Mouse (Mus musculus) limb, embryonic 15.5 days (tissue): ENCODE results near the gene Gja3. TPM values are rescaled to one million over a fixed set of nuclear protein-coding genes. Genes with fewer than 3 reads are reported as not detected.
"Not testable (repeated sequence)": the region's sequence is repeated elsewhere in the genome, so short reads cannot be mapped to it uniquely, and the experiment has no call there.

Experiments used
- ATAC-seq: fragments of 200-750 bp; cut with Nextera tagmentation; 2 replicates; pipeline ENCODE4 v1.8.0; 2017; ENCODE audit warnings: low read depth, moderate TSS enrichment; ENCODE audit not compliant: insufficient number of reproducible peaks, low FRiP score, low TSS enrichment
- H3K27ac ChIP-seq: fragments of 300-500 bp; sonication (generic); 2 replicates; pipeline ENCODE4 v1.5.1; 2015; ENCODE audit warnings: moderate library complexity, mild to moderate bottlenecking, inconsistent platforms
- H3K27me3 ChIP-seq: fragments of 300-500 bp; sonication (generic); 2 replicates; pipeline ENCODE4 v1.6.1; 2015; ENCODE audit warnings: inconsistent platforms
- H3K36me3 ChIP-seq: fragments of 300-500 bp; sonication (generic); 2 replicates; pipeline ENCODE4 v1.6.1; 2015; ENCODE audit warnings: inconsistent platforms
- H3K4me1 ChIP-seq: fragments of 300-500 bp; sonication (generic); 2 replicates; pipeline ENCODE4 v1.6.1; 2015; ENCODE audit warnings: inconsistent platforms
- H3K4me2 ChIP-seq: fragments of 300-500 bp; sonication (generic); 2 replicates; pipeline ENCODE4 v1.6.1; 2015; ENCODE audit warnings: mild to moderate bottlenecking, inconsistent platforms
- H3K4me3 ChIP-seq: fragments of 300-500 bp; sonication (generic); 2 replicates; pipeline ENCODE4 v1.5.1; 2015; ENCODE audit warnings: mild to moderate bottlenecking, inconsistent platforms
- H3K9ac ChIP-seq: fragments of 300-500 bp; sonication (generic); 2 replicates; pipeline ENCODE4 v1.6.1; 2015; ENCODE audit warnings: inconsistent platforms
- H3K9me3 ChIP-seq: fragments of 300-500 bp; sonication (generic); 2 replicates; pipeline ENCODE4 v1.6.1; 2016; ENCODE audit warnings: inconsistent platforms
- WGBS: fragments of 180-500 bp; shearing (Covaris S2); methylation state at CpG from one replicate; pipeline ENCODE4 v1.1.7; 2015; 5-methylcytosine and 5-hydroxymethylcytosine counted together
- polyA plus RNA-seq: library from polyadenylated mRNA; unstranded; fragments of >200 nt; fragmentation: Nextera tagmentation; extraction: Ambion mirVana; gene quantifications from 2 replicates; pipeline ENCODE4 v1.2.1, GENCODE M21; 2015

Gja3 gene
- polyA plus RNA-seq, 1 experiment from 2014 or later, result 5.6 TPM

DNA sequence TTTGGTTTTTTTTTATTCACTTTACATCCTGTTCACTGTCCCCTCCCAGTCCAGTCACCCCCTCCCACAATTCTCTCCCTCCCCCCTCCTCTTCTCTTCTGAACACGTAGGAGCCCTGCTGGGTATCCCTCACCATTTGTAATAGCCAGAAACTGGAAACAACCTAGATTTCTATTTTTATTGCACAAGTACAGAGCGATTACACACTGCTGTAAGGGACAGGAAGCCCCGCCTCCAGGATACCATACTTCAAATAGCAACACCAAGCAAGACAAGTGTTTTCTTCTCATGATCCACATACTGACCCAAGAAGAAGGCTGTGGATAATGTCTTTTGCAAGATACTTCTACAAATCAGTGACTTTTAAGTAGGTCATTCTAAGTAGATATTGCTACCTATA, 25.1 kb downstream of the Gja3 start:
- WGBS, result 61% methylated on average over 3 of the region's 3 CpGs
- ATAC-seq, result no peak
- Histone ChIP-seq H3K27ac (no peak overlapping the region), H3K36me3 (no peaks in the 10 kb centered on the region), H3K4me1 (no peaks in the 10 kb centered on the region), H3K9me3 (no peaks in the 10 kb centered on the region), H3K4me3 (no peak overlapping the region), H3K4me2 (no peak overlapping the region), H3K27me3 (no peaks in the 10 kb centered on the region), H3K9ac (no peak overlapping the region)

DNA sequence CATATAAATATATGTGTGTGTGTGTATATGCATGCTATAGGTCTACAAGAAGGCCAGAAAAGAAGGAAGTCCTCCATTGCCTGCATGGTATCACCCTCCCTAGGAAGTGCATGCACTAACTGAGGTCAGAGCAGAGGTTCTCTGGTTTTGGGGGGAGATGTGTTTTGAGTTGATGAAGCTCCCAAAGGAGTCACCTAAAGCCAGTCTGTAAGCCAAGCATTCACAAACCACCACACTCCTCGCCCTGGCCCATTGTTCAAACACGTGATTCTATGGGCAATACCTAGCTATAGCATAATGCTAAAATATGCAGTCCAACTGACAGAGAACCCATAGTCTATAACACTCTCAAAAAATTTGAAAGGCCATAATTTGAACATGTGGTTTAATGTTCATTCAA, 39.5 kb downstream of the Gja3 start:
- ATAC-seq, result no peak
- H3K27ac ChIP-seq, result no peak overlapping the region
- no peak overlapping the region for H3K4me2 ChIP-seq
- H3K9me3 ChIP-seq, result no peaks in the 10 kb centered on the region
- H3K36me3 ChIP-seq, result no peaks in the 10 kb centered on the region
- no peak overlapping the region for H3K4me3 ChIP-seq
- no peaks in the 10 kb centered on the region for H3K27me3 ChIP-seq
- no peaks in the 10 kb centered on the region for H3K4me1 ChIP-seq
- no peak overlapping the region for H3K9ac ChIP-seq
- WGBS, result 92% methylated on average over 2 of the region's 2 CpGs

DNA sequence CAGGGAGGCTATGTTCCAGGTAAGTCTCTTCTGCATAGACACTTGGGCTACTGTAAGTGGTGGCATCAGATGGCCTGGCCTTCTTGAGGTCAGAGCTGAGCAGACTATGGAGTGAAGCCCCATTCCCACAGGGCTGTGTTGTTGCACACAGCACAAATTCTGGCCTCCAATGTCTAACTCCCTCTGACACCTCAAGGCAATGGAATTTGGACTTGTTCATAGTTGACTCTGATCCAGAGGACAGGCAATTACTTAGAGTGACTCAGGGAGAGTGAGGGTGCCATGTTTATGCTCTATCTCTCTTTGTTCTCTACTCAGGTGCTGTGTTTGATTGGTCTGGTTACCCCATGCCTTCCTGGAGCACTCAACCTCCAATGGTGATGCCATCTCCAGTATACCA, 41.1 kb downstream of the Gja3 start:
- H3K9ac ChIP-seq, H3K27me3 ChIP-seq, H3K9me3 ChIP-seq, H3K27ac ChIP-seq, H3K36me3 ChIP-seq, H3K4me3 ChIP-seq, H3K4me2 ChIP-seq, H3K4me1 ChIP-seq, ATAC-seq: not testable (repeated sequence)

DNA sequence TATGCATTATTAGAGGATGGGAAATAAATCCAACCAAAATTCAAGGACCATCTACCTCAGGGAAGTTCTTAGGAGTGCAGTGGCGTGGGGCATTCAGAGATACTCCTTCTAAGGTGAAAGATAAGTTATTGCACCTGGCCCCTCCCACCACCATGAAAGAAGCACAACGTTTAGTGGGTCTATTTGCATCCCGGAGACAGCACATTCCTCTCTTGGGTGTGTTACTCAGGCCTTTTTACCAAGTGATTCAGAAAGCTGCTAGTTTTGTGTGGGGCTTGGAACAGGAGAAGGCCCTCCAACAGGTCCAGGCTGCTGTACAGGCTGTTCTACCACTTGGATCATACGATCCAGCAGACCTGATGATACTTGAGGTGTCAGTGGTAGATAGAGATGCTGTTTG, 69.3 kb downstream of the Gja3 start:
- Histone ChIP-seq H3K4me1 (no peaks in the 10 kb centered on the region), H3K27me3 (no peaks in the 10 kb centered on the region), H3K27ac (no peak overlapping the region), H3K9me3 (no peaks in the 10 kb centered on the region), H3K36me3 (no peaks in the 10 kb centered on the region), H3K9ac (no peak overlapping the region), H3K4me3 (no peak overlapping the region), H3K4me2 (no peak overlapping the region)
- 59% methylated on average over 4 of the region's 4 CpGs for WGBS
- ATAC-seq, result no peak

Other genes starting within 250 kb of the Gja3 start
- 25.9 and 26.4 TPM in 2 replicates for gene Zmym5, start 246.4 kb downstream of the Gja3 start, polyA plus RNA-seq
- 34.0 and 38.2 TPM in 2 replicates for gene Zmym2, start 171.4 kb downstream of the Gja3 start, polyA plus RNA-seq
- 101 and 112 TPM in 2 replicates for gene Gjb2, start 46.6 kb upstream of the Gja3 start, polyA plus RNA-seq
- gene Gm4491, start 57.8 kb upstream of the Gja3 start, polyA plus RNA-seq, result 0.15 TPM in 1 of 2 replicates, not detected in the other
- 53.5 and 65.0 TPM in 2 replicates for gene Gjb6, start 75.5 kb upstream of the Gja3 start, polyA plus RNA-seq